Mouse (Mus musculus): ENCODE data around the gene Ppm1h. TPM values are rescaled to one million over a fixed set of nuclear protein-coding genes. Genes with fewer than 3 reads are reported as not detected.

Gene Ppm1h
- total RNA-seq, 2 experiments from 2014 or later = 2.9 to 14.8 TPM

GRCm38 (mm10) chr10:122696335-122696734 lies 17.8 kb downstream of the Ppm1h start:
- no peak for ATAC-seq (replicated peaks; ENCODE audit: low FRiP score, poor library complexity, severe bottlenecking)

- no peak for ATAC-seq (replicated peaks; ENCODE audit: low FRiP score, poor library complexity, severe bottlenecking)
These were observed 19.8 kb downstream of the Ppm1h start for GRCm38 (mm10) chr10:122698347-122698746.

- ATAC-seq (replicated peaks; ENCODE audit: low FRiP score, poor library complexity, severe bottlenecking) = no peak
These were observed 26.3 kb downstream of the Ppm1h start for GRCm38 (mm10) chr10:122704901-122705300.

DNA sequence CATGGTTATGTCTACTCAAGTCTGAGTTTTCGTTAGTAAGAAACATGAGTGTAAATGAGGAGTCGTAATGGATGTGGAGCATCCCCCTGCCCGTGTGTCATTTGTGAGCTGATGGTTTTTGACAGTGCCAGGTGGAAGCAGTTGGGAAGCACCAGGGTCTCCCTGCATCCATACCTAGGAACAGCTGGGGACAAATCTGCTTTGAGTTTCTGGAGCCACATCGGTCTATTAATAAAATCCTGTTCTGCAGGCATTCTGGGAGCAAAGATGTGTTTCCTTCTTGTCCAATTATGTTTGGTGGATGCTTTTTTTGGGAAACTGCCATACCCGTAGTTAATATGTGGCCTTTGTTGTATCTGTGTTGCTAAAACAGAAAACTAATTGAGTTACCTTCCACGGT lies 26.9 kb downstream of the Ppm1h start:
- no peak for ATAC-seq (replicated peaks; ENCODE audit: low FRiP score, poor library complexity, severe bottlenecking)

- no peak for ATAC-seq (replicated peaks; ENCODE audit: low FRiP score, poor library complexity, severe bottlenecking)
These were observed 32.8 kb downstream of the Ppm1h start for GRCm38 (mm10) chr10:122711381-122711811.

- no peak for ATAC-seq (replicated peaks; ENCODE audit: low FRiP score, poor library complexity, severe bottlenecking)
These were observed 33.7 kb downstream of the Ppm1h start for GRCm38 (mm10) chr10:122712307-122712706.

GRCm38 (mm10) chr10:122715856-122716255 lies 37.3 kb downstream of the Ppm1h start:
- ATAC-seq (replicated peaks; ENCODE audit: low FRiP score, poor library complexity, severe bottlenecking) = no peak

DNA sequence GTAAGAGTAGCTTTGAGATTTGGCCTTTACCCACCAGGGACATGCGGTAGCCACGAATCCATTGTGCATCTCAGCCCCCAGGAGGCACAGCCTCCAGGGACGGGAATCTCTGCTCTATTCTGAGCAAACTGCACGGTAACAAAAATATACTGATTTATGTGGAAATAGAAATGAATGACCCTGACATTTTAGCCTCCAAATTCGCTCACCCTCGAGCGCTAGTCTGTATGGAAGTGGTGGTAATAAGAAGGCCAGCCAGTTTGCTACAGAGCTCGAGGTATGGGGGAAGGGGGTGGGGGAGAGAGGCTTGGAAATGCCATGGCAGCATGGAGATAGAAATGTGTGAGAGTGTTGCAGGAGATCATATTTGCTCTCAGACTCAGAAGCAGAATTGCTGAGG lies 37.7 kb downstream of the Ppm1h start:
- ATAC-seq (replicated peaks; ENCODE audit: low FRiP score, poor library complexity, severe bottlenecking) = no peak

GRCm38 (mm10) chr10:122716739-122717474 lies 38.3 kb downstream of the Ppm1h start:
- ATAC-seq (replicated peaks; ENCODE audit: low FRiP score, poor library complexity, severe bottlenecking) = no peak

DNA sequence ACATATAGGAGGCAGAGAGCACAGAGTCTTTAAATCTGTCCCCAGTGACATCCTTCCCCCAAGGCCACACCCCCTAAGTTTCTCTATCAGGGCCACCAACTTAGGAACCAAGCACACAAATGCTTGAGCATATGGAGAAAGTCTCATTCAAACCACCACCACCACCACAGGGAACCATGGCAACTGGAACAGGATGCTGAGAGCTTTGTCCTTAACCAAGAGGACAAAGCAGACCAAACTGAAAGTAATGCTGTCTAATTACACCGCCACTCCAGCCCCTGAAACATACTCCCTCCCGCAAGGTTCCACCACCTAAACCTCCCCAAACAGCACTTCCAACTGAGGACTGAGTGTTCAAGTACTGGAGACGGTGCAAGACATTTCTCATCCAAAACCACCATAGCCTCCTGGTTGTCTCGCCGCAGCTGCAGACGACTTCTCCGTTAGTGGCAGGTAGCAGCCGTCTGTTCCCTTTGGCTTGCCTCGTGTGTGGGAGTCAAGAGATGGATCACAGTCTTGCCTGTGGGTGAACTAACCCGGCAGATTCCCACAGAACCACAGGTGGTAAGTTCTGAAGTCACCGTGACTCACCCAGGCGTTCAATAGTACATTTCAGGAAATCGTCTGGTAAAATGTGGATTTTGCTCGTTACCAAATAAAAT lies 39.3 kb downstream of the Ppm1h start:
- ATAC-seq (replicated peaks; ENCODE audit: low FRiP score, poor library complexity, severe bottlenecking) = no peak

- no peak for ATAC-seq (replicated peaks; ENCODE audit: low FRiP score, poor library complexity, severe bottlenecking)
These were observed 40.4 kb downstream of the Ppm1h start for GRCm38 (mm10) chr10:122718951-122719350.

GRCm38 (mm10) chr10:122722111-122722510 lies 43.5 kb downstream of the Ppm1h start:
- no peak for ATAC-seq (replicated peaks; ENCODE audit: low FRiP score, poor library complexity, severe bottlenecking)

GRCm38 (mm10) chr10:122724692-122725091 lies 46.1 kb downstream of the Ppm1h start:
- no peak for ATAC-seq (replicated peaks; ENCODE audit: low FRiP score, poor library complexity, severe bottlenecking)

DNA sequence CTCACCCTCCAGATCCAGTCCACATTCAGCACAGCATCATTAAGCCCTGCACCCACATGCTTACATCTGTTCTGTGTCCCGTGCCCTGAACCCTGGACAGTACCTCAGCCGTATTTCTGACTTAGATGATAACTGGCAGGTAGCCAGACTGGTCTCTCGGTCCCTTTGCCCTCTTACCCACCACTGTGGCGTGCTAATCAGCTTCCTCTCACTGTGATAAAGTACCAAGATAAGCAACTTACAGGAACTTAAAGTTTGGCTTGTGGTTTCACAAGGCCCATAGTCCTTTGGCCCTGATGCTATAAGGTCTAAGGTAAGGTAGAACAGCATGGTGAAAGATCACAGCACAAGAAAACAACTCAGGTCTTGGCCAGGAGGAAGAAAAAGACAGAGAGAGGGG lies 48.7 kb downstream of the Ppm1h start:
- no peak for ATAC-seq (replicated peaks; ENCODE audit: low FRiP score, poor library complexity, severe bottlenecking)

- ATAC-seq (replicated peaks; ENCODE audit: low FRiP score, poor library complexity, severe bottlenecking) = no peak
These were observed 49.6 kb downstream of the Ppm1h start for GRCm38 (mm10) chr10:122728172-122728571.

DNA sequence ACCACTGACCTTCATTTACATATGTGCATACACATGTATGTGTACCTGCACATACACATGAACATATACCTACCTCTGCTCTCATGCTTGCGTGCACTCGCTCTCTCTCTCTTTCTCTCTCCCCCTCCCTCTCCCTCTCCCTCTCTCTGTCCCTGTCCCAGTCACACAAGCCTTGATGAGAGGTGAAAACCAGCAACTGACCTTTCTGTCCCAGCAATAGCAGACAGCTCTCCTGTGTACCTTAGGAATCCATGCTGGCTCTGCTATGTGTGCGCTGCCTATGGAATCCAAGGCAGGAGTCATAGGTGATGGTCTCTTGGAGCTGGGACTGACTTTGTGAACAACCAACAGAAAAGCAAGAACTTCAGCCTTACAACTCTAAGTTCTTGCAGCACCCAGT lies 53.6 kb downstream of the Ppm1h start:
- ATAC-seq (replicated peaks; ENCODE audit: low FRiP score, poor library complexity, severe bottlenecking) = no peak

GRCm38 (mm10) chr10:122734521-122734920 lies 56.0 kb downstream of the Ppm1h start:
- no peak for ATAC-seq (replicated peaks; ENCODE audit: low FRiP score, poor library complexity, severe bottlenecking)

DNA sequence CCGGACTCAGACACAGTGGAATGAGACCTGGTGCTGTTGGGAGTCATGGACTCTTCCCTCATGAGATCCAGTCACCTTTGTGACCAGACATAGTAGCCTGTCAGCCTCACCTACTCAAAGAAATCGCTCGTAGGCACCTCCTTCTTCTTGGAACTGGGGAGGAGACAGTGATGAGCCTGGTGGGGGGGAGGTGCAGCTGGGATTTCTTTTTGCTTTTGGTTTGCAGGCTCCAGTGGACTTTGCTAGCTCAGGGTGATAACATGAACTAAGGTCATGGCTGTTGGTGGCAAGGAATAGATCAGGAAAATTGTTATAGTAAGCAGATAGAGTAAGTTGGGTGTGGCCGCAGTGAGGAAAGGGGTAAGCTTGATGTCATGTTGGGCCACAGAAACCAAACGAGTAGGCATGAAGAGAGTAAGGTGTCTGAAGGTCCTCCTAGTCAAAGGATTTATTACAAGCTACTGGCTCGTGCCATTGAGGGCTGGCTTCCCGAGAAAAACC lies 56.8 kb downstream of the Ppm1h start:
- no peak for ATAC-seq (replicated peaks; ENCODE audit: low FRiP score, poor library complexity, severe bottlenecking)

GRCm38 (mm10) chr10:122736835-122737234 lies 58.3 kb downstream of the Ppm1h start:
- ATAC-seq (replicated peaks; ENCODE audit: low FRiP score, poor library complexity, severe bottlenecking) = no peak

DNA sequence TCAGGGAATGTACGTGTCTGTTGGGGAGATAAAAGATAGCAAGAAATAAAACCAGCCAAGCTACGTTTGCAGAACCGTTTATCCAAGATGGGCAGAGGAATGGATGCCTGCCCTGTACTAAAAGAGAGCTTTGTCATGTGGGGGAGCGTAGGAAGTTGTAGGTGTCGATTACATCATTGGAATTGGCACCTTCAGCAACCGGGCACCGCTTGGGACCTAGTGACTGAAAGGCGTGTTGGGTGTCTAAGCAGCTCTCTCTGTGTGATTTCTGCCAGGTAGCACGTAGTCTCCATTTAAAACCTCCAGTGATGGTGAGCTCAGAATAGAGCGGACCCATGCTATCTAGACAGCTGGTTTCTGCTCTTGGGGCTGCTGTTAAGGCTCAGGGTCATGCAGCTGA lies 60.0 kb downstream of the Ppm1h start:
- no peak for ATAC-seq (replicated peaks; ENCODE audit: low FRiP score, poor library complexity, severe bottlenecking)

DNA sequence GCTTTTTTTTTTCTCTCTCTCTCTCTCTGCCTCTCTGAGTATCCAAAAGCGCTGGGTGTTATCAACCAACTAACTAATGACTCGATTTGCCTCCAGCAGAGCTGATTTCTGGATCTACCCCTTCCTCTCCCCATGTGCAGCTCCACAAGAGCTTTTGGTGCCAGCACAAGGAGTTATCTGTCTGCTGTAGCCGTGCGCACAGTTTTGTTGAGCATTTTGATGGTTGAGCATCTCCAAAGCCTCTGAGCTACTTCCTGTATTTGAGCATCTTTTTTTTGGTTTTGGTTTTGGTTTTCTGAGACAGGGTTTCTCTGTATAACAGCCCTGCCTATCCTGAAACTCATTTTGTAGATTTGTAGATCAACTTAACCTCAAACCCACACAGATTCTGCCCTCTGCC lies 60.5 kb downstream of the Ppm1h start:
- no peak for ATAC-seq (replicated peaks; ENCODE audit: low FRiP score, poor library complexity, severe bottlenecking)
